Mouse (Mus musculus) frontal cortex, postnatal 36 days (tissue): ENCODE measurements around the gene Cdc25b.

ENCODE experiments used
- DNase-seq, 2 experiments: peaks; one replicate each; pipeline ENCODE4 v3.0.0; 2022; ENCODE audit warnings: low spot score in 2 of 2

Gene Cdc25b

DNA sequence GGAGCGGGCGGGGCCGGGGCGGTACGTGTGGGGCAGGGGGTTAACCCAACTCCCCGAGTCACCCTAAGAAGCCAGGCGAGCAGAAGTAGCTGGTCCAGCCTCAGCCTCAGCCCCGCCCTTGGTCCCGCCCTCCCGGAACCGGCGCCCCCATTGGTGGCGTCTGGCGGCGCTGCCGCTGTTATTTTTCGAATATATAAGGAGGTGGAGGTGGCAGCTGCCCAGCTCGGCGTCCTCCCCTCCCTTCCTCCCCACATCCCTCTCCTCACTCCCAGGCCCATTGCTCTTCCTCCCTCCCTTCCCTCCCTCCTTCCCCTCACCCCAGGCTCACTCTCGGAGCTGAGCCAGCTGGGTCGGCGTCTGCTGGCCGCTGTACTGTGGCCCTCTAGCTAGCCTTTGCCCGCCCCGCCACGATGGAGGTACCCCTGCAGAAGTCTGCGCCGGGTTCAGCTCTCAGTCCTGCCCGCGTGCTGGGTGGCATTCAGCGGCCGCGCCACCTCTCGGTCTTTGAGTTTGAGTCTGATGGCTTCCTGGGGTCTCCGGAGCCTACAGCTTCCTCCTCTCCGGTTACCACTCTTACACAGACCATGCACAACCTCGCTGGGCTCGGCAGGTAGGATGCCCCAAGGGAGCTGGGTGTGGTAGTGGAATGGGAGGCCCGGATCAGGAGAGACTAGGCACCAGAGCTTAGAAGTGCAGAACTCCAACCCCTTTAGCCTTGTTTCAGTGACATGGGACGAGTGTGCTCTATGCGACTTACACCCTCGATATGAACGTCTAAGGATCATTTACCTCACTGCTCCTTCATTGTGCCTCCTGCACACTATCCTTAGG lies at the start of gene Cdc25b, which contains the start of gene Spef1:
TSS of gene Cdc25b (plus strand) at position 179 of the 831 bp plus-strand sequence.
TSS of gene Spef1 (minus strand) at position 512 of the 831 bp plus-strand sequence.
- peak; percentile 76 to 81 for DNase-seq

- DNase-seq, result no peak
Measured at GRCm38 (mm10) chr2:131138296-131138695, 48.5 kb upstream of the Cdc25b start.

- DNase-seq, result no peak
Measured at GRCm38 (mm10) chr2:131138760-131139159, 48.0 kb upstream of the Cdc25b start.

DNA sequence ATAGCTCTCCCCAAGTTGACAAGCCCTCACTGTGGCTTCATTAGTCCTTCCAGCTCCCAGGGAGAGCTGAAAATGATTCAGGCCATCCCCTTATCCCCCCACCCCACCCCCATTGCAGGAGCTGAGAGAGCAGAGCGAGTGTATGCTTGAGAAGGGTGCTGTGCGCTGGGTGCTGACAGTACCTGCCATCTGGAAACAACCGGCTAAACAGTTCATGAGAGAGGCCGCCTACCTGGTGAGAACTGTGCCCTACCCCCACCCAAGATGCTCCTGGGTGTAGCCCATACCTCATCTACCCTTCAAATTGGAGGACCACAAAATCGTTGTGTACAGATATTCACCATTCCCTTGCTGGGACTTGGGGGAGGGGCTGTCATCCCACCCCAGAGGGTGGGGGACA lies 47.5 kb upstream of the Cdc25b start:
- DNase-seq, result no peak

DNA sequence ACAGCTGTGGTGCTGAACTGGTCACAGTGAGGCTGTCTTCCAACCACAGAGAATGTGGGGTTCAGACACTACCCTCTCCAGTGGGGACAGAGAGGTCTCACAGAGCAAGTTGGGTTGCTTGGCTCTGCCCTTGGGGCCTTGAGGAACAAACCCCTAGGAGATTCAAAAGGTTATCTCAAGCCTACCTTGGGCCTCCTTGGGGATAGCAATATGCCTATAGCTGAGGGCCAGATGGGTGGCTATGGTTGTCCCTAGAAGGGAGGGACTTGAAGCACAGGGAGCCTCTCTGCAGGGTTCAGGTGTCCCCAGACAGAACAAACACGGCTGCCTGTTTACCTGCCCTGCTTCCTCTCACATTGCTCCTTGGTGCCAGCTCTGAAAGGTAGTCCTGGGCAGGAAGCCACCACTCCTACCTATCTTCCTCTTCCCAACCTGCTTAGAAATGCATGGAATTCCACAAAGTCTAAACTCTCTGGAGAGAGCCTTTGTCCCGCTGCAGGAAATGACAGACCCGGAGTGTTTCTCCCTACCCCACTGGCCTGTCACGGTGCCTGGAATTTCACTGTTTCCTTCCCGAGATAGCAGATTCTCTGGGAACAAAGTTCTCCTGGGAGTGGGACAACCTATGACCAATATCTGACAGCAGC lies 46.7 kb upstream of the Cdc25b start:
- no peak for DNase-seq

DNA sequence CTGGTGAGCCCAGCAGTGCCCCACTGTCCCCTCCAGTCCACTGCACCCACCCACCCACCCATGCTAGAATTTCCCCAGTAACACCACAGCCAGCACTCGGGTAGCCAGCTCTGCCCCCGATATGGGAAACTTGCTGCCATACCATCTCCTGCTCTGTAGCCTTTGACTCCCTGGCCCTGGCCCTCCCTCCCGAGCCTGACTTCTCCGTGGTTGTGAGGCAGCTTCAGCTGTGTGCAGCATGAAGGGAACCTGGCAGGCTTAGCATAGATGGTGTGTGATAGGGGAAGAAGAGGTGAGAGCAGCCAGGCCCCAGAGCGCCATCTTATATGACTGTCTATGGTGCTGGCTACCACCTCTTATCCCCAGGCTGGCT lies 46.2 kb upstream of the Cdc25b start:
- no peak for DNase-seq

DNA sequence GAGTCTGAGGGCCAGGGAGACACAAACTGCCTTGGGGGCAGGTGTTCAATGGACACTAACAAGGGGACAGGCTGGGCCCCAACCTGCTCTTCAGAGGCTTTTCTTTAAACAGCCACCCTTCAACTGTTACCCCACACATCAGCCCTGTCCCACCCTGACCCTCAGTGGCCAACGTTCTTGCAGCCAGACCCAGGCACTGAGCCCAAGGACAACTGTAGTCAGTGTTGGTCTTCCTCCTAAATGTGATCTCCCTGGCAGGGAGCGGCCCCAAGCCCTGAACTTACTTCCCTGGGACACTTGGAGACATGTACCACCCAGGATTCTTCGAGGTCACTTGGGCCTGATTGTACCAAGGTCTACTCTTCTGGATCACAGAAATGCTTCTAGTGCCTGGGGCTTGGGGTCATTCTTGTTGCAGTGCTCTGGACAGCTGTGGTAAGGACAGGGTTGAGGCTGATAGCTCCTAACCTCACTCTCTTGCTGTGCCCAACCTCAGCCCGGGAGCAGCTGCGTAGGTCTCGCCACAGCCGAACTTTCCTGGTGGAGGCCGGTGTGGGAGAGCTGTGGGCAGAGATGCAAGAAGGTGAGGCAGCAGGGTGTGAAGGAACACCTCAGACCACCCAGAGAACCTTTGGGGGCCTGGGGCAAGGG lies 45.3 kb upstream of the Cdc25b start:
- DNase-seq, result no peak

- DNase-seq, result peak; percentile 40 to 42
Measured at GRCm38 (mm10) chr2:131142592-131142991, 44.2 kb upstream of the Cdc25b start.

GRCm38 (mm10) chr2:131143007-131143780 lies 43.6 kb upstream of the Cdc25b start:
- no peak for DNase-seq

DNA sequence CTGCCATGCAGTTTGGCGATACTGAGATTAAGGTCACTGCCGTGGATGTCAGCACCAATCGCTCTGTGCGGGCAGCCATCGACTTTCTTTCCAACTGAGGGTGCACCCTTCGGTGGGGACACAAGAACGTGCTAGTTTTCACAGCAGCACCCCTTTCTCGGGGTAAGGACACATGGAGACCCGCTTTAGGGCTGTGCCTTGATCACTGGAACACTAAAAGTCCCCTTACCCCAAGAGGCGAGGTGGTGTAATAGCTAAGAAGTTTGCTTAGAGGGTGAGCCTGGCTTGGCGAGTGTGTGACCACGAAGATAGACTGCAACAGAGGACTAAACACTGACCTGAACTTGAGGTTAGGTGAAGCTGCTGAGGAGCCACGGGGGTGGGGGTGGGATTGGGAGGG lies 41.6 kb upstream of the Cdc25b start:
- DNase-seq, result no peak

- no peak for DNase-seq
Measured at GRCm38 (mm10) chr2:131145536-131145935, 41.2 kb upstream of the Cdc25b start.

- peak in 1 of 2 experiments; percentile 12 for DNase-seq
Measured at GRCm38 (mm10) chr2:131146193-131147042, 40.3 kb upstream of the Cdc25b start.

DNA sequence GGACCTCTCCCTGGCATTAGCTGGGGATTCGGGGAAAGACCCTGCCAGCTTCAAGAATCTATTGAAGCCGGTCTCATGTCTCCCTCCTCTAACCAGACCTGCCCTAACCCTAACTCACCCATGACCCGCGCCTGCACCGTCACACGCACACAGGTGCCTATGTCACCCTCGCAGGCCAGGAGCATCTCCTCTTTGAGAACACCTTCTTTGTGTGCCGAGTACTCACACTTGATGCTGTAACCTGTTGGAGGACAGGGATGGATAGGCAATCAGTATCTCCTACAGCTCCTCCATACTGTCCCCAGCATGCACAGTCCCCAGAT lies 39.7 kb upstream of the Cdc25b start:
- DNase-seq, result no peak

GRCm38 (mm10) chr2:131148353-131149253 lies 38.1 kb upstream of the Cdc25b start:
- DNase-seq, result no peak

DNA sequence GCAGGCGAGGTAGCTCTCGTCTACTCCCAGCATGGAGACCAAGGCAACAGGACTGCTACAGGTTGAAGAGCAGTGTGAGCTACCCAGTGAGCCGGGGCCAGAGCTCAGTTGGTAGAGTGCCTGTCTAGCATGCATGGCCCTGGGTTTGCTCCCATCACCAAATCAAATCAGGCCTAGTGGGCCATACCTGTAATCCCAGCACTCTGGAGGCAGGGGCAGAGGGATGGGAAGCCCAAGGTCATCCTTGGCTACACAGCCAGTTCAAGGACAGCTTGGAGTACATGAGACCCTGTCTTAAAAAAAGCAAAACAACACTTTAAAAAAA lies 37.5 kb upstream of the Cdc25b start:
- DNase-seq, result no peak

- no peak for DNase-seq
Measured at GRCm38 (mm10) chr2:131152166-131152730, 34.5 kb upstream of the Cdc25b start.

DNA sequence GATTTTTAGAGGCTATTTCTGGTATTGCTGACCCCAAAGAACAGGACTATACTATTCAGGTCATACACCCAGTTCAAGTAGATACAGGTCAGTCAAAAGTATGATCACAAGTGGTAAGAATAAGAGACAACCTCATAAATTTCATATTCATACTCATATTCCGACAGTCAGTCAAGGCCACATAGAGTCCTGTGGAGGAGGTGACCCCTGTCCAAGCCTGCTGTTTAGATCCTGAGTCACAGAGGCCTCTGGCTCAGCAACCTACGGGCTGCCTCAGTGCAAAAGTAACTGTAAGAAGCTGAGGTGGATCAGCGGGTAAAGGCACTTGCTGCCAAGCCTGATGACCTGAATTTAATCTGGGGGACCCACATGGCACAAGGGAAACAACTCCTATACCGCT lies 32.7 kb upstream of the Cdc25b start:
- DNase-seq, result no peak

- no peak for DNase-seq
Measured at GRCm38 (mm10) chr2:131156987-131157386, 29.8 kb upstream of the Cdc25b start.

GRCm38 (mm10) chr2:131159491-131159910 lies 27.2 kb upstream of the Cdc25b start:
- peak in 1 of 2 experiments; percentile 26 for DNase-seq
